Mouse (Mus musculus) small intestine, adult 2 months (tissue): Measurements from ENCODE around the gene Thada. TPM values are rescaled to one million over a fixed set of nuclear protein-coding genes. Genes with fewer than 3 reads are reported as not detected.

Experiments used
- H3K27ac ChIP-seq: fragments of 200-500 bp; 2 replicates; pipeline ENCODE4 v1.5.1; 2012; ENCODE audit warnings: low read depth, low read length, control low read depth, inconsistent platforms; ENCODE audit not compliant: insufficient read depth
- H3K27me3 ChIP-seq: fragments of 200-500 bp; 2 replicates; pipeline ENCODE4 v1.6.1; 2012; ENCODE audit warnings: mild to moderate bottlenecking, moderate library complexity, low read length, inconsistent platforms; ENCODE audit not compliant: control insufficient read depth, insufficient read depth
- H3K36me3 ChIP-seq: fragments of 200-500 bp; 2 replicates; pipeline ENCODE4 v1.6.1; 2012; ENCODE audit warnings: mild to moderate bottlenecking, low read length, control low read depth, inconsistent platforms; ENCODE audit not compliant: control insufficient read depth, insufficient read depth
- H3K4me1 ChIP-seq: fragments of 200-500 bp; 2 replicates; pipeline ENCODE4 v1.6.1; 2012; ENCODE audit warnings: low read length, inconsistent platforms, mixed read lengths; ENCODE audit not compliant: control insufficient read depth, insufficient read depth, insufficient read length
- H3K4me3 ChIP-seq: fragments of 200-500 bp; 2 replicates; pipeline ENCODE4 v1.5.1; 2012; ENCODE audit warnings: low read depth, mild to moderate bottlenecking, control low read depth, inconsistent platforms, low read length, moderate library complexity
- CTCF ChIP-seq: fragments of 200-500 bp; IDR thresholded peaks from 2 replicates; pipeline ENCODE4 v1.5.1; 2012; ENCODE audit warnings: low read depth, mild to moderate bottlenecking, control low read depth, inconsistent platforms, low read length, moderate library complexity, mixed read lengths; ENCODE audit not compliant: insufficient replicate concordance, insufficient read length; ENCODE audit errors: extremely low read depth
- POLR2A ChIP-seq: fragments of 200-500 bp; IDR thresholded peaks from 2 replicates; pipeline ENCODE4 v1.6.1; 2012; ENCODE audit warnings: low read depth, mild to moderate bottlenecking, control low read depth, inconsistent platforms, low read length, moderate library complexity
- WGBS: fragments of 180-500 bp; shearing (Covaris S2); methylation state at CpG from one replicate; pipeline ENCODE4 v1.1.7; 2018; 5-methylcytosine and 5-hydroxymethylcytosine counted together
- polyA plus RNA-seq: library from polyadenylated mRNA; depleted of rRNA; stranded (reverse); fragments of >200 nt; gene quantifications from 2 replicates; pipeline ENCODE4 v1.2.3, GENCODE M21; 2012

Gene Thada
- polyA plus RNA-seq, 1 experiment: 3.5 TPM

- H3K4me1 ChIP-seq: peaks cover 22% of the 10 kb centered on the region; the same call in 1 of the 2 replicates
- WGBS: 46% methylated on average over 6 of the region's 6 CpGs
- peak overlapping the region; percentile 23 for H3K27ac ChIP-seq
- H3K4me3 ChIP-seq: no peak overlapping the region
- no peaks in the 10 kb centered on the region for H3K27me3 ChIP-seq
- no peaks in the 10 kb centered on the region for H3K36me3 ChIP-seq
- no peak for TF ChIP-seq POLR2A
- no peak for TF ChIP-seq CTCF
Observed at GRCm38 (mm10) chr17:84267456-84268074, 198.4 kb downstream of the Thada start.

GRCm38 (mm10) chr17:84266161-84266948 is 199.7 kb downstream of the Thada start:
- TF ChIP-seq POLR2A (no peak), CTCF (no peak)
- Histone ChIP-seq H3K4me3 (no peak overlapping the region), H3K27ac (peak overlapping the region; percentile 70), H3K4me1 (peaks cover 22% of the 10 kb centered on the region; the same call in 1 of the 2 replicates), H3K36me3 (no peaks in the 10 kb centered on the region), H3K27me3 (no peaks in the 10 kb centered on the region)
- WGBS: 29% methylated on average over 3 of the region's 3 CpGs

- H3K36me3 ChIP-seq: no peaks in the 10 kb centered on the region
- no peak for TF ChIP-seq POLR2A
- TF ChIP-seq CTCF: no peak
- no peak overlapping the region for H3K4me3 ChIP-seq
- H3K4me1 ChIP-seq: peaks cover 22% of the 10 kb centered on the region; the same call in 1 of the 2 replicates
- no peaks in the 10 kb centered on the region for H3K27me3 ChIP-seq
- 41% methylated on average over 5 of the region's 5 CpGs for WGBS
- peak overlapping the region; percentile 70 for H3K27ac ChIP-seq
Observed at GRCm38 (mm10) chr17:84265480-84266130, 200.4 kb downstream of the Thada start.

- WGBS: 81% methylated on average over 6 of the region's 6 CpGs
- H3K36me3 ChIP-seq: no peaks in the 10 kb centered on the region
- H3K4me3 ChIP-seq: no peak overlapping the region
- H3K27me3 ChIP-seq: no peaks in the 10 kb centered on the region
- H3K27ac ChIP-seq: no peak overlapping the region
- TF ChIP-seq POLR2A (no peak), CTCF (no peak)
- peaks cover 22% of the 10 kb centered on the region; the same call in 1 of the 2 replicates for H3K4me1 ChIP-seq
Observed at GRCm38 (mm10) chr17:84264305-84264704, 201.7 kb downstream of the Thada start.

GRCm38 (mm10) chr17:84263591-84263990 is 202.4 kb downstream of the Thada start:
- TF ChIP-seq POLR2A: no peak
- no peak for TF ChIP-seq CTCF
- Histone ChIP-seq H3K36me3 (no peaks in the 10 kb centered on the region), H3K27me3 (no peaks in the 10 kb centered on the region), H3K27ac (no peak overlapping the region), H3K4me3 (no peak overlapping the region), H3K4me1 (peaks cover 21% of the 10 kb centered on the region; the same call in 1 of the 2 replicates)
- WGBS: 75% methylated on average over 5 of the region's 5 CpGs

GRCm38 (mm10) chr17:84262325-84262979 is 203.6 kb downstream of the Thada start:
- WGBS: 71% methylated on average over 9 of the region's 9 CpGs
- H3K4me3 ChIP-seq: no peak overlapping the region
- no peaks in the 10 kb centered on the region for H3K36me3 ChIP-seq
- no peak for TF ChIP-seq CTCF
- TF ChIP-seq POLR2A: no peak
- peaks cover 16% of the 10 kb centered on the region; the same call in 1 of the 2 replicates for H3K4me1 ChIP-seq
- H3K27me3 ChIP-seq: no peaks in the 10 kb centered on the region
- no peak overlapping the region for H3K27ac ChIP-seq
